Mouse (Mus musculus) midbrain, embryonic 10.5 days (tissue): ENCODE results near the gene 1700030K09Rik. TPM values are rescaled to one million over a fixed set of nuclear protein-coding genes. Genes with fewer than 3 reads are reported as not detected.
A peak's percentile ranks its signal among the peaks of the same experiment; 100 is the strongest.

ENCODE experiments used
- DNase-seq: peaks from one replicate; pipeline ENCODE4 v3.0.0-alpha.2; 2017; ENCODE audit warnings: low spot score
- H3K27ac ChIP-seq: fragments of 300-500 bp; sonication (generic); replicated peaks from 2 replicates; pipeline ENCODE4 v1.5.1; 2016; ENCODE audit warnings: mild to moderate bottlenecking
- H3K27me3 ChIP-seq: fragments of 300-500 bp; sonication (generic); 2 replicates; pipeline ENCODE4 v1.6.1; 2016; ENCODE audit warnings: low read depth, mild to moderate bottlenecking; ENCODE audit not compliant: poor library complexity, severe bottlenecking
- H3K36me3 ChIP-seq: fragments of 300-500 bp; sonication (generic); 2 replicates; pipeline ENCODE4 v1.6.1; 2016; ENCODE audit warnings: mild to moderate bottlenecking, moderate library complexity
- H3K4me1 ChIP-seq: fragments of 300-500 bp; sonication (generic); 2 replicates; pipeline ENCODE4 v1.6.1; 2016
- H3K4me3 ChIP-seq: fragments of 300-500 bp; sonication (generic); 2 replicates; pipeline ENCODE4 v1.5.1; 2016; ENCODE audit warnings: mild to moderate bottlenecking, moderate library complexity
- H3K9me3 ChIP-seq: fragments of 300-500 bp; sonication (generic); replicated peaks from 2 replicates; pipeline ENCODE4 v1.6.1; 2016; ENCODE audit warnings: mild to moderate bottlenecking
- WGBS: fragments of 180-500 bp; shearing (Covaris S2); methylation state at CpG from one replicate; pipeline ENCODE4 v1.1.7; 2016; 5-methylcytosine and 5-hydroxymethylcytosine counted together
- polyA plus RNA-seq: library from polyadenylated mRNA; unstranded; fragments of >200 nt; fragmentation: Nextera tagmentation; extraction: Ambion mirVana; gene quantifications from 2 replicates; pipeline ENCODE4 v1.2.1, GENCODE M21; 2016

Gene 1700030K09Rik
- polyA plus RNA-seq, 1 experiment from 2014 or later, result 16.9 TPM

- no peak for DNase-seq
- H3K27me3 ChIP-seq, result no peaks in the 10 kb centered on the region
- WGBS, result 65% methylated on average over 2 of the region's 2 CpGs
- no peaks in the 10 kb centered on the region for H3K9me3 ChIP-seq
- H3K4me3 ChIP-seq, result no peak overlapping the region
- no peaks in the 10 kb centered on the region for H3K4me1 ChIP-seq
- H3K36me3 ChIP-seq, result no peaks in the 10 kb centered on the region
- H3K27ac ChIP-seq, result no peak overlapping the region
Observed at GRCm38 (mm10) chr8:72434952-72435351, 8.7 kb upstream of the 1700030K09Rik start.

- H3K4me3 ChIP-seq, result no peak overlapping the region
- H3K4me1 ChIP-seq, result peaks cover 4% of the 10 kb centered on the region
- no peaks in the 10 kb centered on the region for H3K9me3 ChIP-seq
- no peaks in the 10 kb centered on the region for H3K27me3 ChIP-seq
- H3K27ac ChIP-seq, result no peak overlapping the region
- H3K36me3 ChIP-seq, result no peaks in the 10 kb centered on the region
- DNase-seq, result no peak
- 74% methylated on average over 8 of the region's 8 CpGs for WGBS
Observed at GRCm38 (mm10) chr8:72438248-72439015, 5.2 kb upstream of the 1700030K09Rik start.

GRCm38 (mm10) chr8:72443994-72444350 is 292 bp downstream of the 1700030K09Rik start:
- no peaks in the 10 kb centered on the region for H3K27me3 ChIP-seq
- H3K36me3 ChIP-seq, result peaks cover 19% of the 10 kb centered on the region
- peaks cover 10% of the 10 kb centered on the region for H3K4me1 ChIP-seq
- no peaks in the 10 kb centered on the region for H3K9me3 ChIP-seq
- 46% methylated on average over 6 of the region's 6 CpGs for WGBS
- peak overlapping the region; percentile 58 for H3K4me3 ChIP-seq
- DNase-seq, result no peak
- H3K27ac ChIP-seq, result peak overlapping the region; percentile 90

GRCm38 (mm10) chr8:72445071-72445470 is 1.4 kb downstream of the 1700030K09Rik start:
- peaks cover 30% of the 10 kb centered on the region for H3K36me3 ChIP-seq
- 92% methylated on average over 6 of the region's 6 CpGs for WGBS
- DNase-seq, result no peak
- no peaks in the 10 kb centered on the region for H3K9me3 ChIP-seq
- no peak overlapping the region for H3K4me3 ChIP-seq
- H3K4me1 ChIP-seq, result peaks cover 10% of the 10 kb centered on the region
- no peak overlapping the region for H3K27ac ChIP-seq
- no peaks in the 10 kb centered on the region for H3K27me3 ChIP-seq

- H3K36me3 ChIP-seq, result peaks cover 86% of the 10 kb centered on the region
- 92% methylated on average over 8 of the region's 8 CpGs for WGBS
- H3K4me1 ChIP-seq, result no peaks in the 10 kb centered on the region
- no peak for DNase-seq
- no peaks in the 10 kb centered on the region; the same call in 1 of the 2 replicates for H3K9me3 ChIP-seq
- no peaks in the 10 kb centered on the region for H3K27me3 ChIP-seq
- H3K4me3 ChIP-seq, result no peak overlapping the region
- H3K27ac ChIP-seq, result no peak overlapping the region
Observed at GRCm38 (mm10) chr8:72451516-72451915, 7.8 kb downstream of the 1700030K09Rik start.

- no peak for DNase-seq
- Histone ChIP-seq H3K4me3 (no peak overlapping the region), H3K27ac (no peak overlapping the region), H3K9me3 (no peaks in the 10 kb centered on the region; the same call in 1 of the 2 replicates), H3K4me1 (no peaks in the 10 kb centered on the region), H3K27me3 (no peaks in the 10 kb centered on the region), H3K36me3 (peaks cover 85% of the 10 kb centered on the region)
- 93% methylated on average over 2 of the region's 2 CpGs for WGBS
Observed at GRCm38 (mm10) chr8:72453904-72454303, 10.2 kb downstream of the 1700030K09Rik start.

- no peaks in the 10 kb centered on the region; the same call in 1 of the 2 replicates for H3K9me3 ChIP-seq
Observed at GRCm38 (mm10) chr8:72455317-72455716, 11.6 kb downstream of the 1700030K09Rik start.

GRCm38 (mm10) chr8:72457806-72458205 is 14.1 kb downstream of the 1700030K09Rik start:
- H3K27me3 ChIP-seq, result no peaks in the 10 kb centered on the region
- WGBS, result 89% methylated on average over 3 of the region's 3 CpGs
- peaks cover 87% of the 10 kb centered on the region for H3K36me3 ChIP-seq
- H3K9me3 ChIP-seq, result no peaks in the 10 kb centered on the region; the same call in 1 of the 2 replicates
- no peaks in the 10 kb centered on the region for H3K4me1 ChIP-seq
- DNase-seq, result no peak
- no peak overlapping the region for H3K4me3 ChIP-seq
- H3K27ac ChIP-seq, result no peak overlapping the region

More at GRCm38 (mm10) chr8:72455317-72455716, 11.6 kb downstream of the 1700030K09Rik start:
- Histone ChIP-seq H3K36me3 (peaks cover 85% of the 10 kb centered on the region), H3K4me1 (no peaks in the 10 kb centered on the region), H3K27me3 (no peaks in the 10 kb centered on the region), H3K27ac (no peak overlapping the region), H3K4me3 (no peak overlapping the region)
- DNase-seq, result no peak
- 87% methylated on average over 4 of the region's 4 CpGs for WGBS

GRCm38 (mm10) chr8:72458457-72458856 is 14.8 kb downstream of the 1700030K09Rik start:
- H3K9me3 ChIP-seq, result no peaks in the 10 kb centered on the region; the same call in 1 of the 2 replicates
- no peak for DNase-seq
- H3K36me3 ChIP-seq, result peaks cover 87% of the 10 kb centered on the region
- 92% methylated on average over 6 of the region's 6 CpGs for WGBS
- H3K4me3 ChIP-seq, result no peak overlapping the region
- H3K27ac ChIP-seq, result no peak overlapping the region
- no peaks in the 10 kb centered on the region for H3K27me3 ChIP-seq
- H3K4me1 ChIP-seq, result no peaks in the 10 kb centered on the region

GRCm38 (mm10) chr8:72459881-72460533 is 16.3 kb downstream of the 1700030K09Rik start:
- WGBS, result 90% methylated on average over 4 of the region's 4 CpGs
- Histone ChIP-seq H3K27ac (no peak overlapping the region), H3K36me3 (peaks cover 87% of the 10 kb centered on the region), H3K27me3 (no peaks in the 10 kb centered on the region), H3K4me3 (no peak overlapping the region), H3K9me3 (no peaks in the 10 kb centered on the region), H3K4me1 (no peaks in the 10 kb centered on the region)
- DNase-seq, result no peak

GRCm38 (mm10) chr8:72464211-72464610 is 20.5 kb downstream of the 1700030K09Rik start:
- Histone ChIP-seq H3K4me3 (no peak overlapping the region), H3K4me1 (no peaks in the 10 kb centered on the region), H3K9me3 (no peaks in the 10 kb centered on the region), H3K27ac (no peak overlapping the region), H3K36me3 (peaks cover 100% of the 10 kb centered on the region), H3K27me3 (no peaks in the 10 kb centered on the region)
- DNase-seq, result no peak
- 97% methylated on average over 10 of the region's 10 CpGs for WGBS

GRCm38 (mm10) chr8:72469243-72469642 is 25.6 kb downstream of the 1700030K09Rik start:
- H3K27me3 ChIP-seq, result no peaks in the 10 kb centered on the region
- H3K4me1 ChIP-seq, result peaks cover 10% of the 10 kb centered on the region
- no peaks in the 10 kb centered on the region for H3K9me3 ChIP-seq
- H3K36me3 ChIP-seq, result peaks cover 94% of the 10 kb centered on the region
- DNase-seq, result no peak
- WGBS, result 96% methylated on average over 2 of the region's 2 CpGs
- no peak overlapping the region for H3K27ac ChIP-seq
- H3K4me3 ChIP-seq, result no peak overlapping the region

GRCm38 (mm10) chr8:72469984-72470383 is 26.3 kb downstream of the 1700030K09Rik start:
- Histone ChIP-seq H3K9me3 (no peaks in the 10 kb centered on the region), H3K27ac (no peak overlapping the region), H3K27me3 (no peaks in the 10 kb centered on the region), H3K36me3 (peaks cover 87% of the 10 kb centered on the region), H3K4me1 (peaks cover 12% of the 10 kb centered on the region), H3K4me3 (no peak overlapping the region)
- 95% methylated on average over 8 of the region's 8 CpGs for WGBS
- DNase-seq, result no peak
